Mouse (Mus musculus) intestine, embryonic 14.5 days (tissue): ENCODE data around the gene Emid1. TPM values are rescaled to one million over a fixed set of nuclear protein-coding genes. Genes with fewer than 3 reads are reported as not detected.

Source experiments
- ATAC-seq: fragments of 200-750 bp; cut with Nextera tagmentation; replicated peaks from 2 replicates; pipeline ENCODE4 v1.8.0; 2017; ENCODE audit warnings: low read depth, moderate number of reproducible peaks, moderate TSS enrichment, moderate library complexity; ENCODE audit not compliant: low FRiP score, low TSS enrichment
- DNase-seq: peaks from one replicate; pipeline ENCODE4 v3.0.0-alpha.2; 2018; ENCODE audit warnings: low spot score
- H3K27ac ChIP-seq: fragments of 300-500 bp; sonication (generic); 2 replicates; pipeline ENCODE4 v1.5.1; 2014; ENCODE audit warnings: low read depth, mild to moderate bottlenecking, control low read depth
- H3K27me3 ChIP-seq: fragments of 300-500 bp; sonication (generic); replicated peaks from 2 replicates; pipeline ENCODE4 v1.6.1; 2014; ENCODE audit warnings: low read length, control low read depth; ENCODE audit not compliant: control insufficient read depth, insufficient read depth
- H3K36me3 ChIP-seq: fragments of 300-500 bp; sonication (generic); 2 replicates; pipeline ENCODE4 v1.6.1; 2014; ENCODE audit warnings: low read length, control low read depth; ENCODE audit not compliant: control insufficient read depth, insufficient read depth
- H3K4me1 ChIP-seq: fragments of 300-500 bp; sonication (generic); replicated peaks from 2 replicates; pipeline ENCODE4 v1.6.1; 2014; ENCODE audit warnings: low read length, control low read depth, mixed read lengths; ENCODE audit not compliant: control insufficient read depth, insufficient read depth
- H3K4me2 ChIP-seq: fragments of 300-500 bp; sonication (generic); 2 replicates; pipeline ENCODE4 v1.6.1; 2014; ENCODE audit warnings: low read length
- H3K4me3 ChIP-seq: fragments of 300-500 bp; sonication (generic); 2 replicates; pipeline ENCODE4 v1.5.1; 2014; ENCODE audit warnings: low read depth, low read length, control low read depth, mixed read lengths
- H3K9ac ChIP-seq: fragments of 300-500 bp; sonication (generic); 2 replicates; pipeline ENCODE4 v1.6.1; 2014; ENCODE audit warnings: mild to moderate bottlenecking, low read length
- H3K9me3 ChIP-seq: fragments of 300-500 bp; sonication (generic); 2 replicates; pipeline ENCODE4 v1.6.1; 2016; ENCODE audit warnings: low read length, control low read depth; ENCODE audit not compliant: control insufficient read depth
- WGBS: fragments of 180-500 bp; shearing (Covaris S2); extraction: QIAGEN DNeasy Blood & Tissue Kit; methylation state at CpG from one replicate; pipeline ENCODE4 v1.1.7; 2014; 5-methylcytosine and 5-hydroxymethylcytosine counted together
- polyA plus RNA-seq: library from polyadenylated mRNA; unstranded; fragments of >200 nt; fragmentation: Nextera tagmentation; extraction: Ambion mirVana; gene quantifications from 2 replicates; pipeline ENCODE4 v1.2.1, GENCODE M21; 2014

Gene Emid1
- polyA plus RNA-seq, 1 experiment from 2014 or later, result 88.5 TPM

DNA sequence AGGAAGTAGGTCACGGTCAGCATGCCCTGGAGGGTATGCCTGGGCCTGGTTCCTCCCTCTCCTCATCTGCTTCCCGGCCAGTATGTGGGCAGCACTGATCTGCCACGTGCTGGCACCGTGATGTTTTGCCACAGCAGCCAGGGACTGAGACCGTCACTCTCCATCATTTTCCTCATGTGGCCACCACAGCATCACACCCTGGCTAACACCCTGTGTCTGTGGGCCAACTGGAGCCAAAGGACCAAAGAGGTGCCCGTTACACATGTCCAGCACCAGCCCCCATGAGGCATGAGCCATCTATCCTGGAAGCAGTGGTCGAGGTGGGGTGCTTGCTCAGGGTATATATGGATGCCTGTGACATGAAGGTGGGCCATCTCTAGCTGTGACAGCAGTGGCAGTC is 23.1 kb upstream of the Emid1 start:
- no peak overlapping the region for H3K4me2 ChIP-seq
- ATAC-seq (no peak), DNase-seq (no peak)
- H3K27me3 ChIP-seq, result no peaks in the 10 kb centered on the region
- H3K9ac ChIP-seq, result no peak overlapping the region
- H3K36me3 ChIP-seq, result no peaks in the 10 kb centered on the region
- H3K27ac ChIP-seq, result no peak overlapping the region
- H3K4me3 ChIP-seq, result no peak overlapping the region
- peaks cover 7% of the 10 kb centered on the region for H3K4me1 ChIP-seq
- WGBS, result 88% methylated on average over 7 of the region's 7 CpGs
- no peaks in the 10 kb centered on the region for H3K9me3 ChIP-seq

DNA sequence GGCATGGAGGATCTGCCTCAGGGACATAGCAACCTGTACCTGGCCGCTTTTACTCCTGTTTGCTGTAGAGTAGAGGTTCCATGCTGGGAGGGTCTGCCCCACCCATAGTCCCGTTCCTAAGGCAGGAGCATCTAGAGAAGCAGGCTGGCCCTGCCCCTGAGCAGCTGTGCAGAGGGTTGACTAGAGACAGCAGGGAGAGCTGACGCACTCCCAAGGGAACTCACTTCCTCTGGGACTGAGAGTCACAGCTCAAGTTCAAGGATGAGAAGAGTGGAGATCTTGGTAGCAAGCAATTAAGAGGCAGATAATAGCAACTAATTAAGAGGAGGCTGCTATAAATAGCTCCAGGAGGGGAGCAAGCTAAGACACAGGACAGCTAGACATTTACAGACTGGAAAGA is 20.8 kb upstream of the Emid1 start:
- ATAC-seq, result no peak
- no peak overlapping the region for H3K9ac ChIP-seq

DNA sequence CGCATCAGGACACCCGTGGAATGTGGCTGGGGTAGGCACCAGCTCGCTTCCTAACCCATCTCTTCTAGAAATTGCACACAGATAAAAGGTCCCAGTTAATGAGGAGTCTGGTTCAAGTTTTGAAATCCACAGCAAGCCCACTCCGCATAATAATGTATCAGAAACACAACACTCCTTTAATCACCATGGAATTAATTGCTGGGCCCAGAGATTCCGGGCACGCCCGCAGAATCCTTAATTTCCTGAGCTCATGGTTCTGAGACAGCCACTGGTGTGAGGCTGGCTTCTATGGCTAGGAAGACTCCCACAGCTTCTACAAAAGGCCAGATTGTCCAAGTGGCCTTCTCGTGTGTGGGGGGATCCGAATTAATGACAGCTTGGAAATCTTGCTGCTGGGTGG is 15.3 kb upstream of the Emid1 start:
- 86% methylated on average over 9 of the region's 9 CpGs for WGBS

More for the DNA sequence above, 20.8 kb upstream of the Emid1 start:
- H3K9me3 ChIP-seq, result no peaks in the 10 kb centered on the region
- H3K4me3 ChIP-seq, result no peak overlapping the region
- 49% methylated on average over 3 of the region's 3 CpGs for WGBS
- no peaks in the 10 kb centered on the region for H3K36me3 ChIP-seq
- no peak overlapping the region for H3K4me2 ChIP-seq
- DNase-seq, result no peak
- peaks cover 7% of the 10 kb centered on the region for H3K4me1 ChIP-seq
- H3K27ac ChIP-seq, result no peak overlapping the region
- no peaks in the 10 kb centered on the region for H3K27me3 ChIP-seq

DNA sequence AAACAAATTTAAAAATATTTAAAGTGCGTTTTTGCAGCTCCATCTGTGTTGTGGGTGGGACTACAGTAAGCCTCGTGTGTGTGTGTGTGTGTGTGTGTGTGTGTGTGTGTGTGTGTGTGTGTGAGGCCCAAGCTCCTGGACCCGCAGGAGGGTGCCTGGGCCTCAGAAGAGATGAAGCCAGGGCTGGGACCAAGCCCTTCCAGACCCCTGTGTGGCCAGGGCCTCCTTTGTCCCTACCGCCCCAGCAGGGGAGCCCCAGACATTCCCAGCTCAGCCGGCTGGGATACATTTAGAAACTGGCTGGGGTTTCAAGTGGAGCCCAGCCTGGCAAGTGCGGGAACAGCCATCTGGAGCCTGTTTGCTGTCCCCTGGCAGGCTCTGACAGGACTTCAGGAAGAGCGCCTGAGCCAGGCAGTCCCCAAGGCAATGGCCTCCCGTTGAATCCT is 13.4 kb upstream of the Emid1 start:
- H3K4me3 ChIP-seq, result no peak overlapping the region
- H3K9ac ChIP-seq, result no peak overlapping the region
- no peak overlapping the region for H3K4me2 ChIP-seq
- peak overlapping the region; percentile 69; the same call in 1 of the 2 replicates for H3K27ac ChIP-seq
- ATAC-seq (no peak), DNase-seq (peak; percentile 65)
- H3K4me1 ChIP-seq, result no peaks in the 10 kb centered on the region
- no peaks in the 10 kb centered on the region for H3K27me3 ChIP-seq
- no peaks in the 10 kb centered on the region for H3K36me3 ChIP-seq
- 20% methylated on average over 8 of the region's 8 CpGs for WGBS
- H3K9me3 ChIP-seq, result peaks cover 2% of the 10 kb centered on the region; the same call in 1 of the 2 replicates

More for the DNA sequence above, 15.3 kb upstream of the Emid1 start:
- no peak for ATAC-seq
- Histone ChIP-seq H3K27ac (no peak overlapping the region), H3K27me3 (no peaks in the 10 kb centered on the region), H3K4me3 (no peak overlapping the region), H3K4me1 (no peaks in the 10 kb centered on the region), H3K9ac (no peak overlapping the region), H3K36me3 (no peaks in the 10 kb centered on the region), H3K9me3 (no peaks in the 10 kb centered on the region), H3K4me2 (no peak overlapping the region)
- DNase-seq, result no peak

DNA sequence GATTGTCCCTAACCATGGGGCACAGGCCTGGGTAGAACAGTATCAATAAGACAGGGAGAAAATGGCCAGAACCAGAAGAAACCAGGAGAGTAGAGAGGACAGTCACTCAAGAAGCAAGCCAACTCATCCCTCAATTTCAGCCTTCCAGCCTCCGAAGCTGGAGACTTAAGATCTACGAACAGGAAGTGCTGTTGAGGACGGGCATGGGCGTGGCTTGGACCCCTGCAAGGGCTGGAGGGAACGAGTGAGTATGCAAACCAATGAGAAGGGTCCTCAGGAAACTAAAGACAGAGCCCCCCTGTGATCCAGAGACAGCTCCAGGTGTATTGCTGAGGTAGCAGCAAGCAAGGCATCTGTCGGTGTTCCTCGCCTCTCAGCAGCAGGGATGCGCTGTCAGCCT is 12.3 kb upstream of the Emid1 start:
- peaks cover 2% of the 10 kb centered on the region; the same call in 1 of the 2 replicates for H3K9me3 ChIP-seq
- no peak overlapping the region for H3K4me2 ChIP-seq
- H3K4me3 ChIP-seq, result no peak overlapping the region
- ATAC-seq, result no peak
- H3K36me3 ChIP-seq, result no peaks in the 10 kb centered on the region
- DNase-seq, result no peak
- 30% methylated on average over 8 of the region's 8 CpGs for WGBS
- no peaks in the 10 kb centered on the region for H3K4me1 ChIP-seq
- no peaks in the 10 kb centered on the region for H3K27me3 ChIP-seq
- H3K27ac ChIP-seq, result no peak overlapping the region
- no peak overlapping the region for H3K9ac ChIP-seq

DNA sequence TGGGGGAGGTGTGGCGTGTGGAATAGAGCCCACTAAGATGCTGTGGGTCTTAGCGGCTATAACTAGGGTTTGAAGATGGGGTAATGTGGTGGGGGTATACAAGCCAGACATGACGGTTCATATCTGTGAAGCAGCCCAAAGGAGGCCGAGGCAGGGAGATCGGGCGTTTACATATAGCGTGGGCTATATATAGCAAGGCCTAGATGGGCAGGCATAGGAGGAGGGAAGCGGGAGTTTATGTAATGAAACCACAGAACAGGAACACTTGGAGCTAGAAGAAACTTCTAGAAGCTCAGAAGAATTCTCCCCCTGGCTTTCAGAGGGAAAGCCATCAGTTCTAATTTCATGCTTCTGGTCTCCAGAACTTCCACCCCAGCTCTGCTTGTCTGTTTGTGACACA is 11.4 kb upstream of the Emid1 start:
- ATAC-seq, result no peak
- no peaks in the 10 kb centered on the region for H3K27me3 ChIP-seq
- no peaks in the 10 kb centered on the region for H3K36me3 ChIP-seq
- H3K9me3 ChIP-seq, result peaks cover 2% of the 10 kb centered on the region; the same call in 1 of the 2 replicates
- H3K4me2 ChIP-seq, result no peak overlapping the region
- no peak overlapping the region for H3K4me3 ChIP-seq
- 85% methylated on average over 8 of the region's 8 CpGs for WGBS
- H3K4me1 ChIP-seq, result no peaks in the 10 kb centered on the region
- no peak overlapping the region for H3K9ac ChIP-seq
- no peak overlapping the region for H3K27ac ChIP-seq
- DNase-seq, result no peak

DNA sequence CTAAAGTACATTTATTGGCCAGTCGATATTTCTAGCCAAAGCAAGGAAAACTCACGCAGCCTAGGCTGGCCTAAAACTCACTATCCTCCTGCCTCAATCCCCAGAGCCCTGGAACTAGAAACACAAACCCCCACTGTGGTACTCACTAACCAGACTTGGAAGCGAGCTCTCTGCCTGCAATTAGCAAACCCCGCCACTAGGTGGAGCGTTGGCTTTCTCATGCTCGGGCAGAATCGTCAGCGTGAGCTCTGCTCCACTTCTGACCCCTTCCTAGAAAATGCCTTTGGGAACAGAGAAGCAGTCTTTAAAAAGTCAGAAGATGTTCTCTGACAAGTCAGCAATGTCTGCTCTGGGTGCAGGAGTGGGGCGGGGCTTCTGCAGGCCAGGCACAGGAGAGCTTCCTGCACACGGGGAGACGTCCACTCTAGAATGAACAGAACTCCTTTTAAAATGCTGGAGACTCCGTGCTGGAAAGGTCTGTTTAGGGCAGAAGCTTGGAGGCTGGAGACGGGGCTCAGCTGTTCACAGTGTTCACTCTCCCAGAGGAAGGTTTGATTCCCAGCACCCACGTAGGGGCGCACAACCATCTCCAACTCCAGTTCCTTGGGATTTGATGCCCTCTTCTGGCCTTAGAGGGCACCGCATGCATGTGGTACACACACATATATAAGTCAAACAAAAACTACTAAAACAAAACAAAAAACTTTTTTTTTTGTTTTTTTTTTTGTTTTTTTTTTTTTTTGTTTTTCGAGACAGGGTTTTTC is 8.8 kb upstream of the Emid1 start:
- WGBS, result 77% methylated on average over 17 of the region's 17 CpGs
- no peak for ATAC-seq
- Histone ChIP-seq H3K4me3 (no peak overlapping the region), H3K27me3 (no peaks in the 10 kb centered on the region), H3K4me2 (no peak overlapping the region), H3K27ac (no peak overlapping the region), H3K9me3 (peaks cover 2% of the 10 kb centered on the region; the same call in 1 of the 2 replicates), H3K4me1 (peaks cover 1% of the 10 kb centered on the region), H3K9ac (no peak overlapping the region), H3K36me3 (no peaks in the 10 kb centered on the region)
- peak; percentile 69 for DNase-seq

DNA sequence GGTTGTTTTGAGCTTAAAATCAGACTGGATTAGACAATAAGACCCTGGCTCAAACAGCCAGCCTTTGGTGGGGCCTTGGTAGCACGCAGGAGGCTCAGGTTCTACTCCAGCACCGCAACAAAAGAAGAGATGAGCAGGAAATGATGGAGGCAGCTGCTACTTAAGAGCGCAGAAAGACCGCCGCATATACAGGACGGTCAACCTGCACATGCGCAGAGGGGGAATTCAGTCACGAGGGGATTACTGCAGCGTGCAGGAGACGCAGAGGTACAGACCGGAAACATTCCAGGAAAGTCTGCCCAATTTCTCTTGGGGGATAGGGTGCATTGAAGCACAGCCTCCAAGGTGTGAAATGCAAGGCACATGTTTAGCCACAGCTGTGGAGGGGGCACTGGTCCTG is 6.0 kb upstream of the Emid1 start:
- no peaks in the 10 kb centered on the region for H3K27me3 ChIP-seq
- DNase-seq, result no peak
- H3K9me3 ChIP-seq, result peaks cover 2% of the 10 kb centered on the region; the same call in 1 of the 2 replicates
- H3K27ac ChIP-seq, result no peak overlapping the region
- H3K4me1 ChIP-seq, result peaks cover 13% of the 10 kb centered on the region
- no peak overlapping the region for H3K9ac ChIP-seq
- no peak for ATAC-seq
- no peak overlapping the region for H3K4me3 ChIP-seq
- no peaks in the 10 kb centered on the region for H3K36me3 ChIP-seq
- H3K4me2 ChIP-seq, result no peak overlapping the region
- 89% methylated on average over 11 of the region's 11 CpGs for WGBS
